Mouse (Mus musculus) 3134 (cell line): ENCODE measurements around the gene Dlg2.

Source experiments
- DNase-seq: peaks from one replicate; pipeline ENCODE4 v3.0.0-alpha.2; 2011; ENCODE audit warnings: low spot score; ENCODE audit not compliant: insufficient read length; ENCODE audit errors: extremely low read depth

The Dlg2 gene

DNA sequence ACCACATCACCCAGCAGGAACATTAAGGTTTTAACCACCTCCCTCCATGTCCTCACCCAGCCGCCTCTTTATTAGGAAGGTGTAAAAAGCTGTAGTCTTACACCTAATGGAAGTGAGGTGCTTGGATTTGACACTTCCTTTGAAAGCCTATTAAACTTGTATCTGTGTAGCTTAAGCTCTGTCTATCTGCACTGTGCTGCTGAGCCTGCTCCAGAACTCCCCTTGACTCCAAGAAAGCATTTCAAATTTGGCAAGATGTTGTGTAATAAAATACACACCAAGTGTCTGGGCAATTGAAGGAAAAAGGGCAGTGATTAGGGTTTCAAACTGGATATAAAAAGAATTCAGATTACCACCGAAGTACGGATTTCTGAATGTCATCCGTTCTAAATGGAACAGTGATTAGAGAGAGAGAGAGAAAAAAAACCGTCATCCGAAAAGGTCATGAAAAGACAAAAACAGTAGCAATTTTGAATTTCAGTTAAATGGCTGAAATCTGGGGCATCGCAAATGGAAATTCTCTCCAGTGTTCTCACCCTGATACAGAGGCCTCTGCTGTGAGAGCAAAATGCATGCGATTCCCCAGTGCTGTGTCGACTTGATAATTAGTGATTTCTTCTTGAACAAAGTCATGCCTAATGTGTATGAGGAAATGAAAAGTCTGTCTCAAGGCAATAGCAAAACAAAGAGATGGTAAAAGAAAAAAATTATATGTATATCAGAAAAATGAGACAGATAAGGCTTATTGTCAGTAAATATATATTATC lies 1663.8 kb downstream of the Dlg2 start:
- no peak for DNase-seq

DNA sequence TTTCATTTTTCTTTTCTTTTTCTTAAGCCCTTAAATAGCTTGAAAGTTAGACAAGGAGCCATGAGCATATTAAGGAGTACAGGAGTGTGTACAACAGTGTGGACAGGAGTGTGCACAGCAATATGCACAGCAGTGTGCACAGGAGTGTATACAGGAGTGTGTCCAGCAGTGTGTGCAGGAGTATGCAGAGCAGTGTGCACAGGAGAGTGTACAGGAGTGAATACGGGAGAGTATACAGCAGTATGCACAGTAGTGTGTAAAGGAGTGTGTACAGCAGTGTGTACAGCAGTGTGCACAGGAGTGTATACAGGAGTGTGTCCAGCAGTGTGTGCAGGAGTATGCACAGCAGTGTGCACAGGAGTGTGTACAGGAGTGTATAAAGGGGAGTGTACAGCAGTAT lies 1671.0 kb downstream of the Dlg2 start:
- no peak for DNase-seq

DNA sequence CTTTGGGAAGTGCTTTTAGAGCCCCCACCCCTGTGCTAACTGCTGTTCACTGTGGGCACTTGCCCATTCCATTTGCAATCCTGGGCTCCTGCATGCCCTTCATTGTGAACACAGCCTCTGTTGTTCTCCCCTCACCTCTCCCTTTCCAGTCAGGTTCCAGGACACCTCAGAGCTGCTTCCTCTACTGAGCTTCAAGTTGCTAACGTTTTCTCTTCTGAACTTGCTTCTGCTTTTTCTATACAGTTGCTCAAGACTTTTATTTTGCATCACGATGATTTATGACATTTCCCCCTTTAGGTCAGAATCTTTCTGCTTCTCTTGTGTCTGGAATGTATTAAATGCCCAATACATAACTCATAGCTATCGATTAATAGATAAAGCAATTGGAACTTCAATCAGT lies 1674.3 kb downstream of the Dlg2 start:
- DNase-seq: no peak

DNA sequence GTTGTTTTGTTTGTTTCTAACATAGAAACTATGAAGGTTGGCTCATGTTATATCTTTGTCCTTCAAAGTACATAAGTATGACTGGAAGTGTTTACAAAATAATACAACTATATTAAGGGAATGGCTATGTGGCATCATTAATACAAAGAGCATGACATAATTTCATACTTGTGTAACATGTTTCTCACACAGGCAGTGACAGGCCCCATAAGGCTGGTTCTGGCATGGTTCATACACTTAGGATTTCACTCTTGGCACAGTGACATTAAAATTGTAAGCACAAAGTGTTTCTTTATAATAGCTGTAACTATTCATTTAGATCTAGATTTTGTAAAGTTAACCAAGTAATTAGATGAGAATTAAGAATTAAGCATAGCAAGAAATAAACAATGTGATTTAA lies 1678.1 kb downstream of the Dlg2 start:
- no peak for DNase-seq

DNA sequence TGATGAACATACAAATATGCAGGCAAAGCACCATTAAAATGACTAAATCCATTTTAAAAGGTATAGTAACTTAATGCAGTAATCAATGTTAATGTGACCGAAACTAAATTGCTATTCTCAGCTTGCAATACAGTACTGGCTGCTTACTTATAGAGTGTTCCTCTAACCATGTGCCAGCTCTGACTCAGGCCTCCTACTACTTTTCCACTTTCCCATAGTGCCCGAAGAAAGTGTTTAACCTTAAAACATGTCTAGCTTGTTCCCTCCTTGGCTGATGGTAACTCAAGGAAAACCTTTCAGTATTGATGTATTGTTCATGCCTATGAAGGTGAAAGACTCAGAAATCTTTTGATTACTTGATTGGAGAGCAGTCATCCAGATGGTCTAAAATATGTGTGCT lies 1686.7 kb downstream of the Dlg2 start:
- DNase-seq: no peak

DNA sequence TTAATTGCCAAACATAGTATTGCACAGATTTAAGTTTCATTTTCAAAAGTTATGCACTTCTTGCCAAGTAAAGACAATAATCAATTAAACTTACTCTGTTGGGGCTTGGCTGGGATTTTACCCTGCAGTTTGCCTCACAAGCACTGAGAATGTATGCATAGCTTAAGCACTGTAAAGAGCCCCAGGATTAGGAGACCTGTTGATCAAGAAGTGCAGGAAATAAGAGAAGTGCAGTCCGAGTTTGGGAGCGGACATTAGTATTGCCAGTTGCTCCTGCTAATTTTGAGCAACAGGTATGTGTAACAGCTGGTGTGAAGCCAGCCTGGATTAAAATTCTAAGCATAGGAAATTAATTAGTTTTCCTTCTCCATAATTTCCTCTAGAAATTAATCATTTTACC lies 1687.8 kb downstream of the Dlg2 start:
- no peak for DNase-seq

DNA sequence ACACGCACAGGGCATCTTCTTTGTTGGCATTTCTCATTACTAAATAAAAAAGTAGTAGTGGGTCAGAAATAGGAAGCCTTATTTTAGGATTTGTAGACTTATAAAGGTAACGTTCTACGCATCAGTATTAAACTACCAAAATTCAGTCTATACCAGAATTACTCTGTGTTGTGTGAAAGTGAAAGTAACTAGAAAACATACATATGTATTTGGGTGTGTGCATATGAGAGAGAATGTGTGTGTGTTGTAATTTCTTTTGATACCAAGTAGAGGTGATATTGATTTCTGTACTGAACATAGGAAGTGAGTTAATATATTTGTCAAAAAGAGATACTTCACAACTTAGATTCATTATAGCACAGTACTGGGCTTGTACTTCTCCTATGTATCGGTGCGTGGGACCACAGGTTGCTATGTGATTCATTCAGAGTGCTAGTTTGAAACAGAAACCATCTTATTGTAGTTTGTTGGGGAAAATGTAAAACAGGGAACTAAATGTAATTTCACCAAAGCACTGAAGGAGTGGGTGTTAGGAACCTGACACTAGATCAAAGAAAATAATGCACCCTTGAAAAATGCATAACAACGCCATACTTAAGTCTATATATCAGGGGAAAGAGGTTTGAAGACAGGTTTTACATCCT lies 1688.5 kb downstream of the Dlg2 start:
- no peak for DNase-seq

DNA sequence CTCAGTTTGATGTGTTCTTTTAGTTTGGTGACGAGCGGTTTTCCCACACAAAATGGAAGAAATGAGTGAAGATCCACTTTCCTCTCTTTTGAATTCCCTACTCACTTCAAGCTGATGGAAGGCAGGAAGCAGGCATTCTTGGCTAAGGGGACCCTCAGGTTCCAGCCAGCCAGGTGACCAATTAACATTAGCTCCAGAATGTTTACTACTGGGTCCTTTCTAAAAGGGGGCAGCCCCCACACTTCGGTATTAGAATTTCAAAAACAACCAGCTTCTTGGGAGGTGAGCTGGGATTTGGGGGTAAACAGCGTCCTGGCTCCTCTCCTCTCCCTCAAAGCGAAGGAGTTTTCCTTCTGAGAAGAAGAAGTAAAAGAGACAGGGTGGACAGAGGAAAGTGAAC lies 1703.6 kb downstream of the Dlg2 start:
- DNase-seq: no peak

DNA sequence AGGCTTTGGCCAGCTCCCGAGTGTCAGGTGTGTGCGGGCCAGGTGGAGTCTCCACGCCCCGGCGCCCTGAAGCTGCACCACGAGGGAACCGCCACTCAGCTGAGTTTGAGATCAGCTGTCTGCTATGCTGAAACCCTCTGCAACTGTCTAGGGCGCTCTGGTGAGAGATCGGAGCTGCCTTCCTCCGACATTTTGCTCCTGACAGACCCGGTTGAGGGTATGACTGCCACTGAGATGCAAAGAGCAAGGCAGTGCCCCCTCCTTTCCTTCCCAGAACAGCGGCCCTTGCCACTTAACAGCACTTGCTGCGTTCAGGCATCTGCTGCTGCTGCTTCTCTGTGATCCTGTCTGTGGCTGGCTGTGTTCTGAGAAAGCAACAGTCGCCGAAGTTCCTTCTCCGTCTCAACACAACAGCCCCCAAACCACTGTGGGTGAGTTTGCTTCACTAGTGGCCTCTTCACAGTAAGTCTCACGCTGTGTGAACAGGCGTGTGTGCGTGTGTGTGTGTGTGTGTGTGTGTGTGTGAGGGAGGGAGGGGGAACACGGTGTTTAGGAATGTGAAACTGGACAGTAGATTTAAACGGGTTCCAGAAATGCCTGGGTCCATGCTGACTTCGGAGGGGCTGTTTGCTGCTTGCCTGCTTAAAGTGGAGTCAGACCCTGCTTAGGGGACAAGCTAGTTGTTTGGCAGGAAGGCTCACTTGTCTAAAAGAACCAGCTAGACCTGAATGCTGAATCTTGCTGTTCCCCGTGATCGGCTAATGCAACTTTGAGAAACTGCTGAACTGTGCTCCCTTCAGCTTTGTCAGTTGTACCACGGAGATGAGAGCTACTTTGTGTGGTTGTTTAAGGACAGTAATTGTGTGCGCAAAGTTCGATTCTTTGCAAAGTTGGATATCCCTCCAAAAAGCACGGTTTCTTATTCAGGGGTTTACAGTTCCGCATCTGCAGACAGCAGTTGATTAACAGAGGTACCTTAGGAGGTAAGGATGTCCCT lies 1704.4 kb downstream of the Dlg2 start:
- no peak for DNase-seq

DNA sequence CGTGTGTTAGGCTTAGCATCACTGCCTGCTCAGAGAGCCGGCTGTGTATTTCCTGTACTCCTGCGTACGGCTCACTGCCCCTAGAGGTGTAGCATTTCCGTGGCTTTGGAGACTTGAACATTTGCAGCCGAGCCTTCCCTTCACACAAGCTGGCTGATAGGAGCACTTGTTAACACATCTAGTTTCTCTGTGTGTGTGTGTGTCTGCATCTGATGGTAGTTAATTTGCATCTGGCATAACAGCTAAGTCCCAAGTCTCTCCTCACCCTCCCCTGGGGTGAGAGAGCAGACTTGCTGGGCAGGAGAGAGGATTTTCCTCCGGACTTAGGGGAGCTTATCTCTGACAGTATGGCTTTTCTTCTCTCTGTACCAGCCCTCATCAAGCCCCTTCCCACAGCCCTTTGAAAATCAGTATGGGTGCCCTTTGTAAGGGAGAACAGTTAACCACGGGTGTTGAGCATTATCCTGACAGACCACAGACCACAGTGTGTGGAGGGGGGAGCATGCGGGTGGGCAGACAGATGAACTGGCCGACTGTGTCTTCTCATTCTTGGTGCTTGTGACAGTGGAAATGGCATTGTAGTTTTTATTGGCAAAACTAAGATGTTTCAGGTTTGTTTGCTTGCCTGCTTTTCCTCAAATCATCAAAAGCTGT lies 1705.6 kb downstream of the Dlg2 start:
- no peak for DNase-seq

DNA sequence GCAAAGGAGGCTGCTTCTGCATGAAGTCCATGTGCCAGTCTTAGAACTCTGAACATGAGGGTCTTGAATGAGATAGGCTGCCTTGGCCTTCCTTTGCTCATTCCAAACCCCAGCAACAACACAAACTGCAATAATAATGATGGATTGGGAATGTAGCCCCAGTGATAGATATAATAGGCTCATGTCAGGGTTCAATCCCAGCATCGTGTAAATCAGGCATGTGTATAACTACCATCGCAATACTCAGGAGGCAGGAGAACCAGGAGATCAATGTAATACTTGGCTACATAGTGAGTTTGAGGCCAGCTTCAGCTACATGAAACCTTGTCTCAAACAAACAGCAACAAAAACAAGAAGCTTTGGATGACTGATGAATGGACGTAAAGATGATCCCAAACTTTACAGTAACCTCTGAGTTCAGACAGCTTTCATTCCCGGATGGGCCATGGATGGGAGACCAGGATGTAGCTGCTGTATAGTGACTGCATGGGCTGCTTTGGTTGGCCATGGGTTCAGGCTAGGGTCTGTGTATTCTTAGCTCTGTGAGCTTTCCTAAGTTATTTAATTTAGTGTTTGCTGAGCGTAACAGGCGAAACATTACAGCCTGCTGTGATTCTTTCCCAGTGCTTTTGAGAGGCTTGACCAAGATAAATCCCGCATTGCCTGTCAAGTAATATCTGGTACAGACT lies 1708.0 kb downstream of the Dlg2 start:
- DNase-seq: no peak

DNA sequence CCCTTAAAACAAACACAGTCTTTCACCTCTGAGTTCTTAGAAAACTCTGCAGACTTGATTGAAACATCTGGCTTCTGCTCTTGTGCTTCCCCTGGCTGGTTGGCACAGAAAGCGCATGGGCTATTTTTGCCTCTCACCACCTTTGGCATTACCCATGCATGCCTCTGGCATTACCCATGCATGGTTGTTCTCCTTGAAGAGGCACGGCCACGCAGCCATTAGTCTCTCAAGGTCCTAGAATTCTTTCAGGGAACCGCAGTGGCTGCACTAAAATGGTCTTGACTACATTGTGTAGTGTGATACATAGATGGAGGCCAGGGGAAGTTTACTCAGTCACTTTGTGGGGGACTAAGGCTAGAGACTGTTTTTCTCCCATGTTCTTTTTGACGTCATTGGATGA lies 1709.9 kb downstream of the Dlg2 start:
- peak; percentile 3 for DNase-seq

DNA sequence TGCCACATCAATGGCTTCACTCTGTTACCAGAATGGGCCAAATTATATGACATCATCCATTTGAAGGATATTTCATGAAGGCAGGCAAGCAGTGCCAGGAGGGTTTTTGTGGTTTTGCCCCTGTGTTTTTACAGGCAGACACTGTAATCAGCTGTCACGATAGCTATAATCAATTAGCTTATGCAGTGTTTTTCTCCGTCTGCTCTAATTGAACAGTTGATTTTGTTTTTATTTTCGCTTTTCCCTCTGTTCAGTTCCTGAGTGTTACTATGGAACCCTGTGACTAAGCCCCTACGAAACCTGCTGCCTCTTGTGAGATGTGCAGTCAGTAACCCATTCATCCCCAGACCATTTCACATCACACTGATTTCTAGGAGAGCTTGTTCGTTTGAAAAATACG lies 1712.7 kb downstream of the Dlg2 start:
- no peak for DNase-seq

DNA sequence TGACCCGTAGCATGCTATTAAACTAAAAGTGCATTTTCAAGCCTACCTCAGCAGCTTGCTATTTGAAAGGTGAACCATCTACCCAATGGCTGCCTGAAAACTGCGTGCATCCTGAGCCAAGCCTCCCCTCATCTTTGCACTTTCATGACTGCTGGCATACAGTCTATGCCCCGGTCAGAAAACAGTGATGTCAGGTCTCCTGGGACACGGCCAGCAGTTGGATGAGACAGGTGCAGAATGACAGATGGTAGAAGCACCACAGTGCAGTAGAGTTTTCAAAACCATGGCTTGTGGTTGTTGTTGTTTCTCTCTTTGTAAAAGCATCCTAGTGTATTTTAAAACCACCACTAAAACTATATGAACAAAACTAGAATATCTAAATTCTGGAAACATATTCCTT lies 1719.5 kb downstream of the Dlg2 start:
- no peak for DNase-seq

DNA sequence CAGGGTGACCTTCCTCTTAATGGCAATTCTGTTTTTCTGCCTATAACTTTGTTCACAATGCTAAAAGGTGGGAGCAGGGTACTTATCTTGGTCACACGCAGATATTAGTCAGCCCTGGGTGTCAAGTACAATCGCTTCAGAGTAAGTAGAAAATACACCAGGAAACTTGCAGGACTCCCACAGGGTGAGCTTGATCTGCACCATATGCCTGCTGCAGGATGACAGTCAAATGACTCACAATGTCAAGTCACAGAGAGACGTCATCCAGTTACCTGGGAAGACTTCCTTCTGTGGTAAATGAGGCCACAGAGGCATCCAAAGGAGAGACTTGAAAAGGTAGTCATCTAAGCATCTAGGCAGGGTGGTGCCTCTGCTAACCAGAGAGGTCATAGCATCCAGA lies 1721.1 kb downstream of the Dlg2 start:
- DNase-seq: no peak

DNA sequence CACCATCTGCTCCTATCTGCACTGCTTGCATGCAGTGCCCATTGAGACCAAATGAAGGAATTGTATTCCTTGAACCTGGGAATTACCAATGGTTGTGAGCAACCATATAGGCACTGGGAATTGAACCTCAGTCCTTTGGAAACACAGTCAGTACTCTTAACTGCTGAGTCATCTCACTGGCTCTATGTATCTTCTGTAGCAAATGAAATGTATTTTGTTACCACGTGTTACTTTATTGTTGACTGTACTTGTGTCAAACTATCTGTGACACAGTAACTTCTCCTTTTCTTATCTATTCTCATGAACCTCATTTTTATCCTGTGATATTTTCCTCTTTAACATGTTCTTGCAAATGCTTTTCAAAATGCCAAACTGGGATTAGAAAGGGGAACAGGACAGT lies 1722.7 kb downstream of the Dlg2 start:
- no peak for DNase-seq

DNA sequence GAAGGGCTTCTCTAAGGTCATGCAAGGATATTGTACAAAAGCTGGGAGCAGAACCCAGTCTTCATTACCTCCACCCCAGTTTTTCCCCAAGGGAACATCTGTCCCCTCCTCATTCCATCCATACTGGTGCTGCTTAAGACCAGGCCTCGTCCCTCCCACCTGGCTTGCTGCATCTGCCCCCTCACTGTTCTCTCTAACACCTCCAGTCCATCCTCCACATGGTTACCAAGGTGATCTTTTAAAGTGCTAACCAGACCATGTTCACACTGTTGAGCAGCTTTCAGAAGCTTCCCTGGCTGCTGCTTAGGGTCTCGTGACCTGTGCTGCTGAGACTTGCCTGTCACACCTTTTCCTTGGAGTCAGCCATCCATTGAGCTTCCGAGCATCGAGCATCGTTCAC lies 1734.2 kb downstream of the Dlg2 start:
- no peak for DNase-seq

DNA sequence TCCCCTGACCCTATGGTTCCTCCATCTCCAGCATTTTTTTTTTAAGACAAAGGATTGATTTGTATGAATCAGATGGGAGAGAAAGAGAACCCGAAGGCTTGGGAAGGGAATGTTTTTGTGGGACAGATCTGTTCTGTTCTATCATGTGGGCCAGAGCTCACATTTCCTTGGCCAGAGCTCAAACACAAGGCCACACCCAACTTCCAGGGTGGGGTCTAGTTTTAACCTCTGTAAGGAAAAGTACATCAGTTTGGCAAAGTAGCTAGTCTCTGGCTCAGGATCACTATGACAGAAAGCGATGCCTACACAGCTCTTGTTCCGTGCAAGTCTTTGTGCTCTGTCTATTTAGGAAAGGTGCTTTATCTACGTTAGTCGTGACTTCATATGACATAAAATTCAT lies 1737.3 kb downstream of the Dlg2 start:
- no peak for DNase-seq

DNA sequence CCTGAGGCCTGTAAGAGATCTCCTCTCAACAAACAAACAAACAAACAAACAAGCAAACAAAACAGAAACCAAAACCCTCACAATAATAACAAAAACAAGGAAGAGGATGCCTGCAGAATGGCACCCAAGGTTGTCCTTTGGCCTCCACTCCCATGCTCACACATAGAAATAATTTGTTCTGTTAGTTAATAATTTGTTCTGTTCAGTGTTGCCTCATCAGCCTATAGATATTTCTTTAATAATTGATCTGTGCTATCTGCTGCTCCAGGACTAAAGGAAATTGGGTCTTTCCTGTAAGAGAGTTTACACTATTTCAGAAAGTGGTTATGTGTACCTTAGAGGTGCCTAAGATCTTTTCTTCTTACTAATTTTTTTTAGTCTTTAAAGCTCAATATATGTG lies 1741.7 kb downstream of the Dlg2 start:
- DNase-seq: no peak

DNA sequence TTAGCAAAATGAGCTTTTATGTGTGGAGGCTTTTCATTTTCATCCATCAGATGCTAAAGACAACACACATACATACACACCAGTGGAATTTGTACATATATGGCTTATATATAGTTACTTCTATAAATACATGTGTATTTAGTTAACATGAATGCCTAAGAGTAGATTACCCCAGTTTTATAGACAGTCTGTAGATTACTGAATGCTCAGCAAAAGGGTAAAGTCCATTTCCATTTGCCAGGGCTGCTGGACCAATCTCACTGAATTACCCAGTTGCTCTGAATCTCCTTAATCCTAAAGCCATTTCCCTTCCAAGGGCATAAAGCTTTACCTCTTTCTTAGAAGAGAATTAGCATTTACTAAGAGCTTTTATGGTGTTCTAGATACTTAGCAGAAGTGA lies 1744.1 kb downstream of the Dlg2 start:
- no peak for DNase-seq
